Mouse (Mus musculus) megakaryocyte, embryonic 14.5 days (primary cell): ENCODE results near the gene Crebzf.

ENCODE experiments used
- FLI1 ChIP-seq: IDR thresholded peaks from 2 replicates; pipeline ENCODE4 v1.6.1; 2012; ENCODE audit warnings: low read length, inconsistent platforms, mixed read lengths
- GATA1 ChIP-seq: IDR thresholded peaks from 3 replicates; pipeline ENCODE4 v1.6.1; 2012; ENCODE audit warnings: mixed read lengths, low read length, inconsistent platforms, borderline replicate concordance

GRCm38 (mm10) chr7:90442518-90443080 is at the start of gene Crebzf:
- no peak for TF ChIP-seq GATA1
- no peak for TF ChIP-seq FLI1
